Mouse (Mus musculus) limb, embryonic 12.5 days (tissue): ENCODE measurements at regions not wholly inside any gene's neighbourhood (a gene's known extent, or its start where the extent isn't known, plus 50 kb on each side); places are given as distances from the start of the nearest gene placed in this dataset.

ENCODE experiments used
- ATAC-seq: fragments of 200-750 bp; cut with Nextera tagmentation; 2 replicates; pipeline ENCODE4 v1.8.0; 2017; ENCODE audit warnings: low read depth, moderate TSS enrichment; ENCODE audit not compliant: insufficient number of reproducible peaks, insufficient read depth, low FRiP score, low TSS enrichment
- H3K27ac ChIP-seq: fragments of 300-500 bp; sonication (generic); 2 replicates; pipeline ENCODE4 v1.5.1; 2016; ENCODE audit warnings: mild to moderate bottlenecking, moderate library complexity
- H3K27me3 ChIP-seq: fragments of 300-500 bp; sonication (generic); 2 replicates; pipeline ENCODE4 v1.6.1; 2016; ENCODE audit warnings: mild to moderate bottlenecking, moderate library complexity
- H3K36me3 ChIP-seq: fragments of 300-500 bp; sonication (generic); 2 replicates; pipeline ENCODE4 v1.6.1; 2016; ENCODE audit warnings: mild to moderate bottlenecking, moderate library complexity
- H3K4me1 ChIP-seq: fragments of 300-500 bp; sonication (generic); replicated peaks from 2 replicates; pipeline ENCODE4 v1.6.1; 2016
- H3K4me2 ChIP-seq: fragments of 300-500 bp; sonication (generic); 2 replicates; pipeline ENCODE4 v1.6.1; 2016; ENCODE audit warnings: mild to moderate bottlenecking, moderate library complexity
- H3K4me3 ChIP-seq: fragments of 300-500 bp; sonication (generic); replicated peaks from 2 replicates; pipeline ENCODE4 v1.5.1; 2016; ENCODE audit warnings: mild to moderate bottlenecking
- H3K9ac ChIP-seq: fragments of 300-500 bp; sonication (generic); replicated peaks from 2 replicates; pipeline ENCODE4 v1.6.1; 2016; ENCODE audit warnings: mild to moderate bottlenecking, moderate library complexity
- H3K9me3 ChIP-seq: fragments of 300-500 bp; sonication (generic); 2 replicates; pipeline ENCODE4 v1.6.1; 2016; ENCODE audit warnings: mild to moderate bottlenecking, moderate library complexity
- WGBS: fragments of 180-500 bp; shearing (Covaris S2); methylation state at CpG from one replicate; pipeline ENCODE4 v1.1.7; 2016; 5-methylcytosine and 5-hydroxymethylcytosine counted together

GRCm38 (mm10) chr12:106245178-106245840, 235.3 kb downstream of the Vrk1 start:
- no peaks in the 10 kb centered on the region for H3K36me3 ChIP-seq
- no peak overlapping the region for H3K4me2 ChIP-seq
- H3K4me1 ChIP-seq = peaks cover 8% of the 10 kb centered on the region; the same call in 1 of the 2 replicates
- no peaks in the 10 kb centered on the region for H3K9me3 ChIP-seq
- no peak overlapping the region for H3K9ac ChIP-seq
- peaks cover 23% of the 10 kb centered on the region; the same call in 1 of the 2 replicates for H3K27me3 ChIP-seq
- ATAC-seq = no peak
- no peak overlapping the region for H3K27ac ChIP-seq
- WGBS = 55% methylated on average over 10 of the region's 10 CpGs
- no peak overlapping the region for H3K4me3 ChIP-seq

GRCm38 (mm10) chr12:106273591-106273990, 263.6 kb downstream of the Vrk1 start:
- no peak for ATAC-seq
- Histone ChIP-seq H3K4me1 (no peaks in the 10 kb centered on the region), H3K9ac (no peak overlapping the region), H3K4me2 (no peak overlapping the region), H3K4me3 (no peak overlapping the region), H3K27me3 (peaks cover 32% of the 10 kb centered on the region), H3K9me3 (no peaks in the 10 kb centered on the region), H3K27ac (no peak overlapping the region), H3K36me3 (no peaks in the 10 kb centered on the region)
- 79% methylated on average over 7 of the region's 7 CpGs for WGBS

- H3K27me3 ChIP-seq = peaks cover 8% of the 10 kb centered on the region
- WGBS = 95% methylated on average over 14 of the region's 14 CpGs
- H3K36me3 ChIP-seq = no peaks in the 10 kb centered on the region
- H3K9ac ChIP-seq = no peak overlapping the region
- H3K4me1 ChIP-seq = no peaks in the 10 kb centered on the region
- no peak overlapping the region for H3K4me2 ChIP-seq
- no peak for ATAC-seq
- peaks cover 4% of the 10 kb centered on the region; the same call in 1 of the 2 replicates for H3K9me3 ChIP-seq
- no peak overlapping the region for H3K27ac ChIP-seq
- no peak overlapping the region for H3K4me3 ChIP-seq
These were observed 267.9 kb downstream of the Vrk1 start for GRCm38 (mm10) chr12:106277886-106278285.

GRCm38 (mm10) chr12:106282491-106283106, 272.6 kb downstream of the Vrk1 start:
- Histone ChIP-seq H3K9me3 (peaks cover 6% of the 10 kb centered on the region; the same call in 1 of the 2 replicates), H3K4me3 (no peak overlapping the region), H3K4me1 (no peaks in the 10 kb centered on the region), H3K4me2 (no peak overlapping the region), H3K9ac (no peak overlapping the region), H3K27ac (no peak overlapping the region), H3K27me3 (no peaks in the 10 kb centered on the region), H3K36me3 (no peaks in the 10 kb centered on the region)
- ATAC-seq = no peak
- 62% methylated on average over 16 of the region's 16 CpGs for WGBS

GRCm38 (mm10) chr12:106284814-106285213, 274.8 kb downstream of the Vrk1 start:
- no peaks in the 10 kb centered on the region for H3K27me3 ChIP-seq
- 89% methylated on average over 8 of the region's 8 CpGs for WGBS

GRCm38 (mm10) chr12:106288791-106289515, 278.9 kb downstream of the Vrk1 start:
- Histone ChIP-seq H3K9ac (no peak overlapping the region), H3K4me2 (no peak overlapping the region), H3K27ac (no peak overlapping the region), H3K4me1 (no peaks in the 10 kb centered on the region), H3K4me3 (no peak overlapping the region), H3K27me3 (no peaks in the 10 kb centered on the region; the same call in 1 of the 2 replicates), H3K9me3 (0 out of 2 replicates have a peak, but pooled peaks cover under 1% of the 10 kb centered on the region), H3K36me3 (no peaks in the 10 kb centered on the region)
- ATAC-seq = no peak
- WGBS = 51% methylated on average over 23 of the region's 23 CpGs

More at GRCm38 (mm10) chr12:106284814-106285213, 274.8 kb downstream of the Vrk1 start:
- ATAC-seq = no peak
- Histone ChIP-seq H3K4me2 (no peak overlapping the region), H3K4me3 (no peak overlapping the region), H3K27ac (no peak overlapping the region), H3K36me3 (no peaks in the 10 kb centered on the region), H3K4me1 (no peaks in the 10 kb centered on the region), H3K9ac (no peak overlapping the region), H3K9me3 (peaks cover 6% of the 10 kb centered on the region; the same call in 1 of the 2 replicates)

GRCm38 (mm10) chr12:106291476-106292046, 281.5 kb downstream of the Vrk1 start:
- 61% methylated on average over 15 of the region's 15 CpGs for WGBS
- ATAC-seq = no peak

GRCm38 (mm10) chr12:106293117-106293516, 283.1 kb downstream of the Vrk1 start:
- no peak overlapping the region for H3K4me2 ChIP-seq
- no peak overlapping the region for H3K27ac ChIP-seq
- H3K4me1 ChIP-seq = no peaks in the 10 kb centered on the region
- ATAC-seq = no peak
- H3K36me3 ChIP-seq = no peaks in the 10 kb centered on the region
- no peaks in the 10 kb centered on the region; the same call in 1 of the 2 replicates for H3K27me3 ChIP-seq
- H3K9me3 ChIP-seq = no peaks in the 10 kb centered on the region
- no peak overlapping the region for H3K9ac ChIP-seq
- H3K4me3 ChIP-seq = no peak overlapping the region
- WGBS = 58% methylated on average over 5 of the region's 5 CpGs

More at GRCm38 (mm10) chr12:106291476-106292046, 281.5 kb downstream of the Vrk1 start:
- Histone ChIP-seq H3K9me3 (no peaks in the 10 kb centered on the region), H3K4me1 (no peaks in the 10 kb centered on the region), H3K27me3 (no peaks in the 10 kb centered on the region; the same call in 1 of the 2 replicates), H3K4me2 (no peak overlapping the region), H3K4me3 (no peak overlapping the region), H3K36me3 (no peaks in the 10 kb centered on the region), H3K9ac (no peak overlapping the region), H3K27ac (no peak overlapping the region)

- H3K27ac ChIP-seq = no peak overlapping the region
- ATAC-seq = no peak
- no peaks in the 10 kb centered on the region for H3K9me3 ChIP-seq
- no peaks in the 10 kb centered on the region for H3K36me3 ChIP-seq
- no peaks in the 10 kb centered on the region; the same call in 1 of the 2 replicates for H3K27me3 ChIP-seq
- H3K9ac ChIP-seq = no peak overlapping the region
- no peaks in the 10 kb centered on the region for H3K4me1 ChIP-seq
- no peak overlapping the region for H3K4me2 ChIP-seq
- H3K4me3 ChIP-seq = no peak overlapping the region
- WGBS = 38% methylated on average over 7 of the region's 7 CpGs
These were observed 285.6 kb downstream of the Vrk1 start for GRCm38 (mm10) chr12:106295596-106295995.

- H3K27me3 ChIP-seq = peaks cover 10% of the 10 kb centered on the region
- no peak overlapping the region for H3K9ac ChIP-seq
- no peak overlapping the region for H3K4me3 ChIP-seq
- H3K36me3 ChIP-seq = no peaks in the 10 kb centered on the region
- no peak overlapping the region for H3K27ac ChIP-seq
- WGBS = 58% methylated on average over 8 of the region's 8 CpGs
- H3K4me2 ChIP-seq = no peak overlapping the region
- ATAC-seq = no peak; the same call in 1 of the 2 replicates
- H3K4me1 ChIP-seq = no peaks in the 10 kb centered on the region
- no peaks in the 10 kb centered on the region for H3K9me3 ChIP-seq
These were observed 292.6 kb downstream of the Vrk1 start for GRCm38 (mm10) chr12:106302617-106303016.
